Mouse (Mus musculus) heart, postnatal 0 days (tissue): Measurements from ENCODE around the gene Srsf1.

Experiments
- CTCF ChIP-seq: IDR thresholded peaks from 2 replicates; pipeline ENCODE4 v1.5.1; 2016; ENCODE audit warnings: antibody characterized with exemption, control low read depth, low read depth
- EP300 ChIP-seq: IDR thresholded peaks from 2 replicates; pipeline ENCODE4 v1.6.1; 2016; ENCODE audit warnings: antibody characterized with exemption, low read depth

- no peak for TF ChIP-seq CTCF
- no peak for TF ChIP-seq EP300
Measured at GRCm38 (mm10) chr11:87999751-88000150, 47.4 kb upstream of the Srsf1 start.
